Mouse (Mus musculus): ENCODE data around the gene Ly75. TPM values are rescaled to one million over a fixed set of nuclear protein-coding genes. Genes with fewer than 3 reads are reported as not detected.

Gene Ly75
- total and polyA plus RNA-seq, 3 experiments = 1.1 to 2.2 TPM; not detected in 1

GRCm38 (mm10) chr2:60323411-60323810, 59.7 kb downstream of the Ly75 start:
- Histone ChIP-seq H3K9me3 (replicated peaks; ENCODE audit: insufficient read depth, low read length) (no peaks in the 10 kb centered on the region), H3K27ac (ENCODE audit: control insufficient read depth, low read depth, low read length) (no peak overlapping the region), H3K4me3 (ENCODE audit: control insufficient read depth in 1 of 2, insufficient read depth in 1 of 2, low read depth in 2 of 2, low read length in 2 of 2) (no peak overlapping the region), H3K4me1 (ENCODE audit: control insufficient read depth in 1 of 2, insufficient read depth in 2 of 2, low read length in 2 of 2) (peaks cover 0 to 4% of the 10 kb centered on the region in 2 experiments; a peak in 2 of 4 replicates), H3K79me2 (ENCODE audit: control insufficient read depth, insufficient read depth, low read length, poor library complexity) (no peaks in the 10 kb centered on the region), H3K36me3 (ENCODE audit: control insufficient read depth in 1 of 2, insufficient read depth in 2 of 2, low read length in 2 of 2) (peaks cover 0 to 4% of the 10 kb centered on the region in 2 experiments; a peak in 1 of 4 replicates), H3K9ac (ENCODE audit: control insufficient read depth, low read depth, low read length, poor library complexity, severe bottlenecking) (no peak overlapping the region), H3K27me3 (ENCODE audit: control insufficient read depth in 1 of 2, insufficient read depth in 2 of 2, low read length in 2 of 2) (no peaks in the 10 kb centered on the region)
- TF ChIP-seq RAD21 (IDR thresholded peaks at IDR 0.05; ENCODE audit: low read depth, low read length) = peak; percentile 37
- TF ChIP-seq CTCF (IDR thresholded peaks at IDR 0.05 in 2 of 3, conservative IDR thresholded peaks at IDR 0.05 in 1 of 3; ENCODE audit: control insufficient read depth in 1 of 3, insufficient read depth in 1 of 3, low read depth in 2 of 3, low read length in 3 of 3, poor library complexity in 1 of 3, severe bottlenecking in 1 of 3) = peak; percentile 37 to 74 (median 66)
- TF ChIP-seq MEF2A (IDR thresholded peaks at IDR 0.05; ENCODE audit: extremely low read depth, insufficient replicate concordance, low read depth, low read length, poor library complexity, severe bottlenecking) = no peak
- TF ChIP-seq SMC3 (IDR thresholded peaks at IDR 0.05; ENCODE audit: low read depth, low read length) = peak; percentile 62
- peak; percentile 15; the same call in 1 of the 2 replicates for TF ChIP-seq ELF1 (IDR thresholded peaks at IDR 0.05; ENCODE audit: low read depth, low read length)
- no peak for TF ChIP-seq TBP (IDR thresholded peaks at IDR 0.05; ENCODE audit: low read depth, low read length)
- DNase-seq (ENCODE audit: low read depth, low spot score) = peak; percentile 64

- Histone ChIP-seq H3K27me3 (ENCODE audit: control insufficient read depth in 1 of 2, insufficient read depth in 2 of 2, low read length in 2 of 2) (no peaks in the 10 kb centered on the region), H3K36me3 (ENCODE audit: control insufficient read depth in 1 of 2, insufficient read depth in 2 of 2, low read length in 2 of 2) (no peaks in the 10 kb centered on the region), H3K4me3 (ENCODE audit: control insufficient read depth in 1 of 2, insufficient read depth in 1 of 2, low read depth in 2 of 2, low read length in 2 of 2) (no peak overlapping the region), H3K9ac (ENCODE audit: control insufficient read depth, low read depth, low read length, poor library complexity, severe bottlenecking) (no peak overlapping the region), H3K9me3 (replicated peaks; ENCODE audit: insufficient read depth, low read length) (no peaks in the 10 kb centered on the region), H3K79me2 (ENCODE audit: control insufficient read depth, insufficient read depth, low read length, poor library complexity) (no peaks in the 10 kb centered on the region), H3K27ac (ENCODE audit: control insufficient read depth, low read depth, low read length) (no peak overlapping the region), H3K4me1 (ENCODE audit: control insufficient read depth in 1 of 2, insufficient read depth in 2 of 2, low read length in 2 of 2) (no peaks in the 10 kb centered on the region)
- TF ChIP-seq POLR2AphosphoS2 (IDR thresholded peaks at IDR 0.05; ENCODE audit: low read length) (no peak), SMC3 (IDR thresholded peaks at IDR 0.05; ENCODE audit: low read depth, low read length) (no peak), JUND (IDR thresholded peaks at IDR 0.05; ENCODE audit: low read depth, low read length) (no peak), UBTF (IDR thresholded peaks at IDR 0.05; ENCODE audit: borderline replicate concordance, insufficient read depth, low read depth, low read length) (no peak), POLR2AphosphoS5 (IDR thresholded peaks at IDR 0.05; ENCODE audit: borderline replicate concordance, low read depth, low read length) (no peak), ETS1 (IDR thresholded peaks at IDR 0.05; ENCODE audit: low read depth, low read length) (no peak), KAT2A (conservative IDR thresholded peaks at IDR 0.05; ENCODE audit: low read depth, low read length) (no peak), ELF1 (IDR thresholded peaks at IDR 0.05; ENCODE audit: low read depth, low read length) (no peak), RCOR1 (IDR thresholded peaks at IDR 0.05; ENCODE audit: low read depth, low read length) (no peak)
- no peak for DNase-seq (ENCODE audit: low read depth, low spot score)
Measured at GRCm38 (mm10) chr2:60322031-60322726, 60.9 kb downstream of the Ly75 start.

Data from MEL (cell line).